Mouse (Mus musculus) megakaryocyte, embryonic 14.5 days (primary cell): ENCODE measurements at regions not wholly inside any gene's neighbourhood (a gene's known extent, or its start where the extent isn't known, plus 50 kb on each side); places are given as distances from the start of the nearest gene placed in this dataset.

Experiments used
- FLI1 ChIP-seq: IDR thresholded peaks from 2 replicates; pipeline ENCODE4 v1.6.1; 2012; ENCODE audit warnings: low read length, inconsistent platforms, mixed read lengths
- GATA1 ChIP-seq: IDR thresholded peaks from 3 replicates; pipeline ENCODE4 v1.6.1; 2012; ENCODE audit warnings: mixed read lengths, low read length, inconsistent platforms, borderline replicate concordance

DNA sequence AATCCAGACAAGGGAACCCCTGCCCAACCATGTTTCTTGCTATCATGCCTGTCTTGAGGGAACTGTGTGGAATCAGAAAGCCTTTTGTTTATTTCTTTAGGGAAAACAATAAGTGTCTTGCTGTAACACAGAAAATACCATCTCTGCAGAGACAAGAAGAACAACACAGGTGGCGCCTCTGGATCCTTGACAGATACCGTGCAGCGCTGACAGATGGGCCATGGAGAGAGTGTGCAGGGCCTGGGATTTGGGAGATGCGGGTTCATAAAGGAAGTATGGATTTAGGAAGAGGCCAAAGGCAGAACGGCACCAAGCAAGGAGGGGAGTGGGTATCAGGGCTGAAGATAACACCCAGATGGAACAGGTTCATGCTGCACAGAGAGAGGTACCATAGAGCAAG is 209.3 kb downstream of the Drd1 start:
- TF ChIP-seq GATA1, result no peak
- no peak for TF ChIP-seq FLI1
